Mouse (Mus musculus) cerebellum, adult 8-10 months (tissue): Measurements from ENCODE around the gene Npr1.
A peak's percentile ranks its signal among the peaks of the same experiment; 100 is the strongest.

Experiments
- DNase-seq: peaks from one replicate; pipeline ENCODE4 v3.0.0; 2022

Gene Npr1

DNA sequence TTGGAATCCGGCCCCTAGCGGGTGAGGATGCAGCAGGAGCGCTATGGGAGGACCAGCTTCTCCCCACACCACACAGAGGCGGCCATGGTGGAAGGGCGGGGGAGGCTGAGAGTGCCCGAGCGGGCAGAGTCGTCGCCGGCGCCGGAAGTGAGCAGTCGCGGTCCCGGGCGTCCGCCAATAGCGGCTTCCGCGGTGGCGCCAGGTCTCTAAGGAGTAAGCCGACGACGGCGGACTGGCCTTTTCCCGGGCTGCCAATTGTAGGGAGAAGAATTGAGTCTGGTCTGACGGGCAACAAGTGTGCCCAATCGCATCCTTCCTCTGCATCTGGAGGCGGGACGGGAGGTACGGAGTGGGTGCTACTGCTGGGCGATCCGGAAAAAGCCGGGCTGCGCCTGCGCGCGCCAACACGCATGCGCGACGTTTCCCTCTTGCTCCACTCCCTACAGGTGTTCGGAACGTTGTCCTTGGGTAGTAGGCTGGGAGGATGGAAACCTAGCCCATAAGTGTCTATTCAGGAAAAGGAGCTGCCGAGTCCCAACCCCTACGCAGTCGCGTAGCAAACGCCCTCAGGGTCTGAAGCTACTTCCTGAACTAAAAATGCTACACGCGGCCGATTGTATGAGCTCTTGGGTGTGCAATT, 32.2 kb downstream of the Npr1 start, which contains the start of gene Ints3:
Gene Ints3 (minus strand): TSS at position 242 of the 640 bp plus-strand sequence.
- DNase-seq: peak; percentile 100

- no peak for DNase-seq
Measured at GRCm38 (mm10) chr3:90432811-90433219, 32.9 kb downstream of the Npr1 start.

GRCm38 (mm10) chr3:90432348-90432747, 33.3 kb downstream of the Npr1 start:
- DNase-seq: no peak

DNA sequence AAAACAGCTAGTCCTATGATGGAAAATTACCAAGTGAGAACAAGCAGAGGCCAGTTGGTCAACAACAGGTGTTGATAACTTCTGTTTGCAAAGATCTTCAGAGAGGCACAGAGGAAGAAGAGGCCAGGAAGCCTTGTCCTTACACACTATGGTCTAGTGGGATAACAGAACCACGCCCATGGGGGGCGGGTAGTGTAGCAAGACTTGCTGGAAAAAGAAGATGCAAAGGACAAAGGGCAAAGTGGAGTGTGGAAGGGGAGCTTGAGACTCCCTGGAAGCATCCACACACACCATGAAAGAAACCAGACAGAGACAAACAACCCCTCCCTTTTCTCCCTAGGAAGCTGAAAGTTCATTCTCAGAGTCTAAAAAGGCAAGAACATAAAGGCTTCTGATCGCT, 36.1 kb downstream of the Npr1 start:
- no peak for DNase-seq

DNA sequence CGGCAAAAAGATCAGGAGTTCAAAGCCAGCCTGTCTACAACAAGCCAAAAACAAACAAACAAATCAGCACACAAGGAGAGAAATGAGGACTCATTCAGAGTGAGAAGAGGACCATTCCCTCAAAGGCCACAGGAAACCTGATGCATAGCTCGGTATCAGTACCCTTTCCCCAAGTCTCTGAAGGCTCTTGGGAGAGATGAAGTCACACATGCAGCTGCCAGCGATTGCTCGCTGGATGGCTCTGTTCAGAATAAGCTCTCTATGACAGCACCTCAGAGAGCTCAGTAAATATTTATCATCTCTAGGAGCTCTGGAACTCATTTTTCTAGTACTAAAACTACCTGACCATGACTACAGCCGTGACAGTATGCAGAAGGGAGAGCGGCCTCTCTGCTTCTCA, 37.5 kb downstream of the Npr1 start:
- DNase-seq: no peak

- DNase-seq: no peak
Measured at GRCm38 (mm10) chr3:90427574-90427973, 38.1 kb downstream of the Npr1 start.

DNA sequence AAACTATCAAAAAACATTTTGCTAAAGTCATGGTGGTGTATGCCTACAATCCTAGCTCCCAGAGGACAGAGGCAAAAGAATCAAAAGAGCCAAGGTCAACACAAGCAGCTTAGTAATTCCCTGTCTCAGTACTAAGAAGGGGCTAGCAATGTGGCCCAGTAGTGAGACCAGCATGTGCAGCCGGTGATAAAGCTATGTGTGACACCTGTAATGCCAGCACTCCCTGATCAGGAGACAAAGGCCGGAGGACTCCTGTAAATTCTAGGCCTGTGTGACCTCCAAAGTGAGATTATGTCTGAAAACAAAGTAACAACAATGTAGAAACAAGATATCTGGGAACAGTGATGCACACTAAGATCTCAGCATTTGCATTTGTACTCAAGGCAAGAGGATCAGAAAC, 40.2 kb downstream of the Npr1 start:
- no peak for DNase-seq

DNA sequence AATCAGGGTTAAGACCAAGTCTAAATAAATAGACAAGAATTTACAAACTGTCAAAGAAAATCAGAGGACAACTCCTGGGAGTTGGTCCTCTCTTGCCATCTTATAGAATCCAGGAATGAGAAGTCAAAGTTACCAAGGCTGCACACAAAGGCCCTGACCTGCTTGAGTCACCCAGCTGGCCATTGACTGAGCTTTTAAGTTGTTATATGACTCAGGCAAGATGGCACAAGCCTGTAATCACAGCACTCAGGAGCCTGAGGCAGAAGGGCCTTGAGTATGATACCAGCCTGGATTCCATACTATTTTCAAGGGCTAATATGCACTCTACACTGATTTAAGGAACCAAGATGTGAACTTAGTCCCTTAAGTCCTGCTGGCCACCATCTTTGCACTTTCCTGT, 42.1 kb downstream of the Npr1 start:
- no peak for DNase-seq

- DNase-seq: no peak
Measured at GRCm38 (mm10) chr3:90420696-90421095, 45.0 kb downstream of the Npr1 start.

- DNase-seq: no peak
Measured at GRCm38 (mm10) chr3:90413011-90413396, 52.7 kb downstream of the Npr1 start.

DNA sequence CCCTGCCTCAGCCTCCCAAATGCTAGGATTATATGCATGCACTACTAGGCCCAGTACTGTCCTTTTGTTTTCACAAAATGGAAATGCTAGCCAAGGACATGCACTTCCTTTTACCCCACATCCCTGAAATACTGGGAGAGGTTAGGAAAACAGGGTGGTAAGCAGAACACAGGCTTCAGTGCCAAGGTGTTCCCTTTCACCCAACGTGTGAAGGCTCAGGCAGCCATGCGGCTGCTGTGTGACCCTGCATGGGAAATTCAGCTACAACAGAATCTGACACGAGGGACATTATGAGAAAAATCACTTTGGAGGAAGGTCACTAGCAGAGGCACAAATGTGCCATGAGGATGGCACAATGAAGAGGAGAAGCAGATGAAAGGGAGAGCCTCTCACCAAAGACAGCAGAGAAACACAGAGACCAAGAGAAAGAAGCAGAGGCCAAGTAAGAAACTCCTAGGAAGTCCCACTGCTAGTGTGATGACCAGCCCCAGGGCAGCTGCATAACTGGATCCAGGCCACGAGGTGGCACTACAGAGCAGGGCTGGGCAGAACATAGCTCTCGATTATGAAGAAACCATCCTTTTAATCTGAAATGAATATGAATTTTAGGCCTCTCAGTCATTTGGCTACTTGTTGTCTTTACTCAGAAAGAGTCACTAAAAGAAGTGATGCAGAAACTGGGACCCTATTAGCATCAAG, 53.2 kb downstream of the Npr1 start:
- peak; percentile 65 for DNase-seq

DNA sequence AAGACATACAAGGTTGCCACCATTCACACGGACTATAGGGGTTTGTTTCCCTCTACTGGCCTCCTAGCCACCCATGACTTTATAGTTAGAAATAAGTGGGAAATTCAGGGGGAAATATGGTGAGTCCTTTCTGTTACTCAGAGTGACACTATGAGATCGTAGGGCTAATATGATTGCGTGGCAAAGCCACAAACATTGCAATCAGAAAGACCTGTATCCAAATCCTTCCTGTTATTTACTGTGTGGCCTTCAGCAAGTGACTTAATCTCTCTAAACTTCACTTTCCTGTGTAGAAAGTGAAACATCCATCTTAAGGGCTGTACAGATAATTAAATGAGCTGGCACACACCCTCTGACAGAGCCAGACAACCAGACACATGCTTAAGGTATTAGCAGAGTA, 56.9 kb downstream of the Npr1 start:
- no peak for DNase-seq

GRCm38 (mm10) chr3:90406414-90406813, 59.3 kb downstream of the Npr1 start:
- DNase-seq: no peak

DNA sequence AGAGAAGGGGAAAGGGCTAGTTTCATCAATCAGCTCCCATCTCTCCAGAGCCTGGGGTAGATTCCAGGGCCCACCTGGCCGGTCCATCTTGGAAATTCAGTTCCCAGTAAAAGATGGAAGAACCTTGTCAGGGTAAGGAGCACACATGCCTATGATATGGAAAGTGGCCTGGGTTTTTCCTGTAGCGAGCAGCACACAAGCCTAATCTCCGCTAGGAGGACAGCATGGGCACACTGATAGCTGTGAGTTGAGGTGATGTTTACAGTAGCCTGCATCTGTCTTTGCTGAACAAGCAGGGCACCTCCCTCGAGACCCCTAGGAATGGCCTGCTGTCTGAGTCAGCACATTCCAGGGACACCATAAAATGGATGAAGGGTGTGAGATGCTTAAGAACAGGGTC, 61.1 kb downstream of the Npr1 start:
- no peak for DNase-seq

GRCm38 (mm10) chr3:90404121-90404520, 61.5 kb downstream of the Npr1 start:
- DNase-seq: no peak

- DNase-seq: no peak
Measured at GRCm38 (mm10) chr3:90400993-90401392, 64.7 kb downstream of the Npr1 start.
